Mouse (Mus musculus) intestine, embryonic 15.5 days (tissue): Measurements from ENCODE around the gene Tead1. TPM values are rescaled to one million over a fixed set of nuclear protein-coding genes. Genes with fewer than 3 reads are reported as not detected.
"Not testable (repeated sequence)": the region's sequence is repeated elsewhere in the genome, so short reads cannot be mapped to it uniquely, and the experiment has no call there.

Experiments
- ATAC-seq: fragments of 200-750 bp; cut with Nextera tagmentation; 2 replicates; pipeline ENCODE4 v1.8.0; 2017; ENCODE audit warnings: moderate TSS enrichment, moderate library complexity
- H3K27ac ChIP-seq: fragments of 300-500 bp; sonication (generic); 2 replicates; pipeline ENCODE4 v1.5.1; 2015; ENCODE audit warnings: mild to moderate bottlenecking, inconsistent platforms
- H3K27me3 ChIP-seq: fragments of 300-500 bp; sonication (generic); replicated peaks from 2 replicates; pipeline ENCODE4 v1.6.1; 2015; ENCODE audit warnings: inconsistent platforms
- H3K36me3 ChIP-seq: fragments of 300-500 bp; sonication (generic); 2 replicates; pipeline ENCODE4 v1.6.1; 2015; ENCODE audit warnings: inconsistent platforms
- H3K4me1 ChIP-seq: fragments of 300-500 bp; sonication (generic); replicated peaks from 2 replicates; pipeline ENCODE4 v1.6.1; 2015; ENCODE audit warnings: inconsistent platforms
- H3K4me2 ChIP-seq: fragments of 300-500 bp; sonication (generic); replicated peaks from 2 replicates; pipeline ENCODE4 v1.6.1; 2015; ENCODE audit warnings: mild to moderate bottlenecking, inconsistent platforms
- H3K4me3 ChIP-seq: fragments of 300-500 bp; sonication (generic); replicated peaks from 2 replicates; pipeline ENCODE4 v1.5.1; 2015; ENCODE audit warnings: inconsistent platforms
- H3K9ac ChIP-seq: fragments of 300-500 bp; sonication (generic); 2 replicates; pipeline ENCODE4 v1.6.1; 2015; ENCODE audit warnings: inconsistent platforms
- H3K9me3 ChIP-seq: fragments of 300-500 bp; sonication (generic); 2 replicates; pipeline ENCODE4 v1.6.1; 2016; ENCODE audit warnings: inconsistent platforms
- WGBS: fragments of 180-500 bp; shearing (Covaris S2); methylation state at CpG from one replicate; pipeline ENCODE4 v1.1.7; 2015; 5-methylcytosine and 5-hydroxymethylcytosine counted together
- polyA plus RNA-seq: library from polyadenylated mRNA; unstranded; fragments of >200 nt; fragmentation: Nextera tagmentation; extraction: Ambion mirVana; gene quantifications from 2 replicates; pipeline ENCODE4 v1.2.1, GENCODE M21; 2015

Gene Tead1
- polyA plus RNA-seq, 1 experiment from 2014 or later, result 18.3 TPM

DNA sequence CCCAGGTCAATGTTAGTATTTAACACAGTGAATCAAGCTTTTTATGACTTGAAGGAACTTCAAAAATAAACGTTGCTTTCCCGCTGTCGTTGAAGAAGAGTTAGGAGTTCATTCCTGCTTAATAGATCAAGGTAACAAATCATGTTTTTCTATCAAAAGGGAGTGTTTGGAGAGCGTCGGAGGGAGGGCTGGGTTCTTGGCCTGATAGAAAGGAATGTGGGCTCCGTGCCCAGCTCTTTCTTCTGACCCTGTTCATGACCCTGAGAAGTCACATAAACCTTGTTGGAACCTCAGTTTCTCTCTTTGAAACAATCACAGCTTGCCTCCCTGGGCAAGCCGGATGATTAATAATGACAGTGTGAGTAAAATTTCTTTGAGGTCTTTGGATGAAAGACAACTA, 251.6 kb downstream of the Tead1 start:
- no peak overlapping the region for H3K4me2 ChIP-seq
- no peak for ATAC-seq
- no peak overlapping the region for H3K9ac ChIP-seq
- no peaks in the 10 kb centered on the region for H3K4me1 ChIP-seq
- no peak overlapping the region for H3K27ac ChIP-seq
- no peaks in the 10 kb centered on the region for H3K36me3 ChIP-seq
- H3K27me3 ChIP-seq, result no peaks in the 10 kb centered on the region
- H3K9me3 ChIP-seq, result no peaks in the 10 kb centered on the region
- no peak overlapping the region for H3K4me3 ChIP-seq
- WGBS, result 16% methylated on average over 7 of the region's 7 CpGs

- not testable (repeated sequence) for H3K9me3 ChIP-seq, H3K4me2 ChIP-seq, H3K27ac ChIP-seq, H3K36me3 ChIP-seq, H3K9ac ChIP-seq, H3K27me3 ChIP-seq, ATAC-seq, H3K4me3 ChIP-seq, H3K4me1 ChIP-seq
- WGBS, result 74% methylated on average over 5 of the region's 5 CpGs
Measured at GRCm38 (mm10) chr7:112935876-112936275, 256.8 kb downstream of the Tead1 start.

DNA sequence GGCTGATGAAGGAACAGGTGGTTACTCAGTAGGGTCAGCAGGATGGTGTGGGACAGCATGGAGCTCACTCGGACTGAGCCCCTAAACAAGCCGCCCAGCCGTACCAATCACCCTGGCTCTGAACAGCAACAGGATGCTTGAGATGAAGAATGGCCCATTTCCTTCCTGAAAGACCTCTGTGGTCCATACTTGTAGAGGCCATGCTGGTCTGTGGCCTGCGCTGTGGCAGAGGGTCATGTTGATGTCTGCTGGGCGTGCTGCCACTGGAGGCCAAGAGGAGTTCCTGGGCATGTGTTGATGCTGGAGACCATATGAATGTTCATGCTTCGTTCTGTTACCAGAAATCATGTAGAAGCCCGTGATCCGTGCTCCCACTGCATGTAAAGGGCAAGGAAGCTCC, 258.0 kb downstream of the Tead1 start:
- H3K27me3 ChIP-seq, result no peaks in the 10 kb centered on the region
- H3K9me3 ChIP-seq, result no peaks in the 10 kb centered on the region
- no peaks in the 10 kb centered on the region for H3K36me3 ChIP-seq
- no peak for ATAC-seq
- no peak overlapping the region for H3K27ac ChIP-seq
- H3K4me2 ChIP-seq, result no peak overlapping the region
- no peaks in the 10 kb centered on the region for H3K4me1 ChIP-seq
- H3K9ac ChIP-seq, result no peak overlapping the region
- 85% methylated on average over 8 of the region's 8 CpGs for WGBS
- no peak overlapping the region for H3K4me3 ChIP-seq

GRCm38 (mm10) chr7:112938959-112939358, 259.8 kb downstream of the Tead1 start:
- Histone ChIP-seq H3K4me2 (no peak overlapping the region), H3K9me3 (no peaks in the 10 kb centered on the region), H3K36me3 (no peaks in the 10 kb centered on the region), H3K27me3 (no peaks in the 10 kb centered on the region), H3K4me1 (no peaks in the 10 kb centered on the region), H3K27ac (no peak overlapping the region), H3K4me3 (no peak overlapping the region), H3K9ac (no peak overlapping the region)
- no peak for ATAC-seq
- 43% methylated on average over 5 of the region's 5 CpGs for WGBS

GRCm38 (mm10) chr7:112942567-112942966, 263.4 kb downstream of the Tead1 start:
- Histone ChIP-seq H3K27me3 (no peaks in the 10 kb centered on the region), H3K9ac (no peak overlapping the region), H3K36me3 (no peaks in the 10 kb centered on the region), H3K4me2 (no peak overlapping the region), H3K4me1 (no peaks in the 10 kb centered on the region), H3K27ac (no peak overlapping the region), H3K9me3 (no peaks in the 10 kb centered on the region), H3K4me3 (no peak overlapping the region)
- no peak for ATAC-seq
- WGBS, result 60% methylated on average over 5 of the region's 5 CpGs

- ATAC-seq, result no peak
- Histone ChIP-seq H3K4me1 (no peaks in the 10 kb centered on the region), H3K27me3 (no peaks in the 10 kb centered on the region), H3K27ac (no peak overlapping the region), H3K9me3 (no peaks in the 10 kb centered on the region), H3K9ac (no peak overlapping the region), H3K36me3 (no peaks in the 10 kb centered on the region), H3K4me2 (no peak overlapping the region), H3K4me3 (no peak overlapping the region)
- WGBS, result 55% methylated on average over 1 of the region's 1 CpGs
Measured at GRCm38 (mm10) chr7:112943056-112943455, 263.9 kb downstream of the Tead1 start.

DNA sequence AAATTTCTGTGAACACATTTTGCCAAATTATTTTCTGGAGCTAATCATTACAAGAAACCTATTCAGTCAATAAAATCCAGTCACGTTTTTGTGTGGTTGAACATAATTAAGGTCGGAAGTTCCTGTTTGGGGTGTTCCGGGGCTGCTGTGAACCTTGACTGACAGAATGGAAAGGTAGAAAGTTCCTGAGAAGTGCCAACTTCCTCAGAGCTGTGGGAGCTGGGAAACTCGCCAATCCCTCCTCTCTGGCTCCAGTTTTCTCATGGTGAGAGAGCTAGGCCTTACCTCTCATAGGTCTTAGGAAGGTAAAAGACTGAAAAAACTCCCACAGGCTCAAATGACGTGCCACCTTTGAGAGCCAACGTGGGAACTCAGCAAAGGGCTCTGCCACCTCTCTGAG, 267.6 kb downstream of the Tead1 start:
- H3K4me1 ChIP-seq, result no peaks in the 10 kb centered on the region
- no peaks in the 10 kb centered on the region for H3K9me3 ChIP-seq
- no peak for ATAC-seq
- H3K4me2 ChIP-seq, result no peak overlapping the region
- no peak overlapping the region for H3K9ac ChIP-seq
- no peaks in the 10 kb centered on the region for H3K36me3 ChIP-seq
- H3K27ac ChIP-seq, result no peak overlapping the region
- no peaks in the 10 kb centered on the region for H3K27me3 ChIP-seq
- 57% methylated on average over 6 of the region's 6 CpGs for WGBS
- H3K4me3 ChIP-seq, result no peak overlapping the region

DNA sequence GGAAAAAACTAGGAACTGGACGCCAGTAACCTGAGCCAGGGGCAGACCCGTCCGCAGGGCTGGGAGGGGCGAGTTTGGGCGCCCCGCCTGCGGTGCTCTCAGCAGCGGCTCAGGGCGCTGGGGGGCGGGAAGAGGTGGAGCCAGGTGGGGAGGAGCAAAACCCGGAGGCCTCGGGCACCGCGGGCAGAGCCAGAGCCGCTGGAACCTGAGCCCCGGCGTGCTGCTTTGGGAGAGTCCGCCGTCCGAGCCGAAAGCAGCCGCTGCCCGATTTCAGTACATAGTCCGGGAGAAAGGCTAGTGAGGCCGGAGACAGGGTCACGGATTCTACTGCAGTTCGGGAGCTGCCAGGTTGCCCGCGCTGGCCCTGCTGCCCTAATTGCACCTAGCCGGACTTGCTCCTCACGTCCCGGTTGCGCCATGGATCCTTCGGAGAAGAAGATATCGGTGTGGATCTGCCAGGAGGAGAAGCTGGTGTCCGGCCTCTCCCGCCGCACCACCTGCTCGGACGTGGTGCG, 274.7 kb downstream of the Tead1 start, which contains the start of gene Rassf10:
Rassf10 (plus strand) TSS at position 186 of the 515 bp plus-strand sequence.
- peak; percentile 97 for ATAC-seq
- WGBS, result 1% methylated on average over 41 of the region's 41 CpGs
- peaks cover 23% of the 10 kb centered on the region for H3K4me1 ChIP-seq
- peak within 1 kb of the TSS; percentile 52 for H3K9ac ChIP-seq
- H3K36me3 ChIP-seq, result no peaks in the 10 kb centered on the region
- no peaks in the 10 kb centered on the region for H3K9me3 ChIP-seq
- H3K4me2 ChIP-seq, result peak within 1 kb of the TSS; percentile 97
- H3K27me3 ChIP-seq, result peaks cover 18% of the 10 kb centered on the region
- no peak within 1 kb of the TSS for H3K27ac ChIP-seq
- peak within 1 kb of the TSS; percentile 52 for H3K4me3 ChIP-seq

DNA sequence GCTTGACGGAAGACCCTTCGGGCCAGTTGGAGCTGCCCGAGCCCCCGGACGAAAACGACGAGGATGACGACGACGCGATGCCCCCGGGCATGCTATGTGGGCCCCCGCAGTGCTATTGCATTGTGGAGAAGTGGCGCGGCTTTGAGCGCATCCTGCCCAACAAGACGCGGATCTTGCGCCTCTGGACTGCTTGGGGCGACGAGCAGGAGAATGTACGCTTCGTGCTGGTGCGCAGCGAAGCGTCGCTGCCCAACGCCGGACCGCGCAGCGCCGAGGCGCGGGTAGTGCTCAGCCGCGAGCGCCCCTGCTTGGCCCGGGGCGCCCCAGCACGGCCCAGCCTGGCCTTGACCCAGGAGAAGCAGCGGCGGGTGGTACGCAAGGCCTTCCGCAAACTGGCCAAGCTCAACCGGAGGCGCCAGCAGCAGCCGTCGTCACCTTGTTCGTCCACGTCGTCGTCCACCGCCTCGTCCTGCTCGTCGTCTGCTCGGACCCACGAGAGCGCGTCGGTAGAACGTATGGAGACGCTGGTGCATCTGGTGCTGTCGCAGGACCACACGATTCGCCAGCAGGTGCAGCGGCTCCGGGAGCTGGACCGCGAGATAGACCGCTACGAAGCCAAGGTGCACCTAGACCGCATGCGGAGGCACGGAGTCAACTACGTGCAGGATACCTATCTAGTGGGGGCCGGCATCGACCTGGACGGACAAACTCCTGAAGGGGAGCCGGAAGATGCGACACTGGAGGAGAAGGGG, 275.4 kb downstream of the Tead1 start:
- ATAC-seq, result peak; percentile 15; the same call in 1 of the 2 replicates
- Histone ChIP-seq H3K9me3 (no peaks in the 10 kb centered on the region), H3K4me2 (peak overlapping the region; percentile 97), H3K4me1 (peaks cover 23% of the 10 kb centered on the region), H3K9ac (peak overlapping the region; percentile 52), H3K27ac (no peak overlapping the region), H3K4me3 (peak overlapping the region; percentile 52), H3K36me3 (no peaks in the 10 kb centered on the region), H3K27me3 (peaks cover 18% of the 10 kb centered on the region)
- WGBS, result 1% methylated on average over 82 of the region's 82 CpGs

DNA sequence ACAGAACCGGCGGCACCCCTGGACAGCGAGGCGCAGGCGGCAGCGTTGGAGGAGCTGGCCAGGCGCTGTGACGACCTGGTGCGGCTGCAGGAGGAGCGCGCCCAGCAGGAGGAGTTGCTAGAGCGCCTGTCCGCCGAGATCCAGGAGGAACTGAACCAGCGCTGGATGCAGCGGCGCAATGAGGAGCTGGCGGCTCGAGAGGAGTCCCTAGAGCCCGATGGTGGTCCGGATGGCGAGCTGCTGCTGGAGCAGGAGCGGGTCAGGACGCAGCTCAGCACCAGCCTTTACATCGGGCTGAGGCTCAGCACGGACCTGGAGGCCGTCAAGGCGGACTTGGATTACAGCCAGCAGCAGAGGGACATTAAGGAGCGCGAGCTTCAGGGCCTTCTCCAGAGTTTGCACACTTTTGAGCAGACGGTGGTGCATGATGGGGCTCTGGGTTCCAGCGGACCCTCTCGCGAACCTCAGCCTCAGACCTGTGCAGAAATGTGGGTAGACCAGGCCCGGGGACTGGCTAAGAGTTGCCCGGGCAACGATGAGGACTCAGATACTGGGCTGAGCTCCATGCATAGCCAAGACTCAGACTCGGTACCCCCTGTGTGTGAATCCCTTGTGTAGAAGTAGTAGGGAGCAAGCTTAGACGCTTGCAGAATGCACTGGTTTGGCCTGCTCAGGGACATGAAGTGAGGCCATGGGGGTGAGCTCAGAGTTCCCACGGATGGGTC, 276.1 kb downstream of the Tead1 start:
- ATAC-seq, result peak; percentile 61
- Histone ChIP-seq H3K4me3 (peak overlapping the region; percentile 52), H3K27me3 (peaks cover 18% of the 10 kb centered on the region), H3K36me3 (no peaks in the 10 kb centered on the region), H3K9ac (peak overlapping the region; percentile 28; the same call in 1 of the 2 replicates), H3K4me1 (peaks cover 23% of the 10 kb centered on the region), H3K9me3 (no peaks in the 10 kb centered on the region), H3K4me2 (peak overlapping the region; percentile 97), H3K27ac (no peak overlapping the region)
- WGBS, result 4% methylated on average over 40 of the region's 40 CpGs

GRCm38 (mm10) chr7:112955955-112956354, 276.8 kb downstream of the Tead1 start:
- Histone ChIP-seq H3K4me3 (peak overlapping the region; percentile 52; the same call in 1 of the 2 replicates), H3K4me2 (peak overlapping the region; percentile 97; the same call in 1 of the 2 replicates), H3K27me3 (peaks cover 18% of the 10 kb centered on the region), H3K27ac (no peak overlapping the region), H3K9ac (no peak overlapping the region), H3K36me3 (no peaks in the 10 kb centered on the region), H3K4me1 (peaks cover 23% of the 10 kb centered on the region), H3K9me3 (no peaks in the 10 kb centered on the region)
- WGBS, result 37% methylated on average over 3 of the region's 3 CpGs
- no peak for ATAC-seq
